Mouse (Mus musculus) adrenal gland, postnatal 25 days (tissue): ENCODE results near the gene Spout1. TPM values are rescaled to one million over a fixed set of nuclear protein-coding genes. Genes with fewer than 3 reads are reported as not detected.

Experiments used
- DNase-seq: peaks from one replicate; pipeline ENCODE4 v3.0.0; 2021; ENCODE audit warnings: mixed read lengths
- long read RNA-seq: library from polyadenylated mRNA; stranded (forward); transcript quantifications from one replicate; pipeline ENCODE4 v2.0.0, GENCODE M21; 2021
- total RNA-seq: library from RNA; stranded (reverse); gene quantifications from 2 replicates; pipeline ENCODE4 v1.2.3, GENCODE M21; 2021

Gene Spout1
- total RNA-seq: 25.9 and 28.7 TPM in 2 replicates
- long read RNA-seq, transcript Spout1-201 (12 exons, 1,805 nt): major isoform, 38 of 49 reads
- long read RNA-seq, partial matches to known transcripts: 2 of 49 reads
- long read RNA-seq, other reads (novel, unspliced or antisense): 7 of 49 reads

- DNase-seq: peak; percentile 95
Measured at GRCm38 (mm10) chr2:30177700-30178675, at the start of gene Spout1. TSS of gene Spout1 (minus strand) at chr2:30178459.

DNA sequence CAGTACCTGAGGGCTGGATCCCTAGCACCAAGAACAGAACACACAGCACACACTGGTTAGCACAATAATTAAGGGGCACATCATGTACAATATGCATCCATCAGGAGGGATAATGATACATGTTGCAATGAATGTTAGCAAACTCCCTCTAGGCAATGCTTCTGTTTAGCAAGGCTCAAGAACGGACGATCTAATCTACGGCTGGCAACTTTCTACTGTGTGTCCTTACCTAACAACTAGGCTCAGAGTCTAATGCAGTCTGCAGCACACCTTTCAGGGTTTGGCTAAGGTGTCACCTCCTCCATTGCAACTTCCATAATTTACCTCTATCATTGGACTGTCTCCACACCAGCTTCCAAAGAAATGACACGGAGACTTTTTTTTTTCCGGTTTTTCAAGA, 38.0 kb upstream of the Spout1 start:
- no peak for DNase-seq

- no peak for DNase-seq
Measured at GRCm38 (mm10) chr2:30215493-30215892, 37.2 kb upstream of the Spout1 start.

DNA sequence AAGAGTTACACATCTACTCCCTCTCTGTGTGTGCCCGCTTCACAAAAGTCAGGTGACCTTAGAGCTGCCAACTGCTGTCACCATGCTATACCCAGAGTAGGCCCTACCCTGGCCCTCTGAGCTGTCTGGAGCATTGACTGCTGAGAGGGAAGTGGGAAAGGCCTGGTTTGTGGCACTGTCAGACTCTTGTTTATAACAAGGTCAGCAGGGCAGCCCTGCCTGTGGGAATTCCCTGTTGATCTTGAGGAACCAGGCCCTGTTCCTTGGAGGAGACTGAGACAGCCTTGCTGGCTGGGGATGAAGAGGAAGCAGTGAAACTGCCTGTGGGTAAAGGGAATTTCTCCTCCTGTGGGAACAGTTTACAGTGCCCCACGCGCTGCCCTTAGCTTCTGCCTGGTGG, 36.5 kb upstream of the Spout1 start:
- no peak for DNase-seq

GRCm38 (mm10) chr2:30212951-30213350, 34.7 kb upstream of the Spout1 start:
- no peak for DNase-seq

GRCm38 (mm10) chr2:30212169-30212545, 33.9 kb upstream of the Spout1 start:
- DNase-seq: no peak

GRCm38 (mm10) chr2:30211408-30212168, 33.3 kb upstream of the Spout1 start:
- DNase-seq: no peak

GRCm38 (mm10) chr2:30207886-30208285, 29.6 kb upstream of the Spout1 start:
- DNase-seq: no peak

GRCm38 (mm10) chr2:30207401-30207800, 29.1 kb upstream of the Spout1 start:
- DNase-seq: no peak

GRCm38 (mm10) chr2:30205629-30206357, 27.5 kb upstream of the Spout1 start, which contains the start of gene Kyat1:
TSS of gene Kyat1 (minus strand) at chr2:30205847.
- peak; percentile 92 for DNase-seq

DNA sequence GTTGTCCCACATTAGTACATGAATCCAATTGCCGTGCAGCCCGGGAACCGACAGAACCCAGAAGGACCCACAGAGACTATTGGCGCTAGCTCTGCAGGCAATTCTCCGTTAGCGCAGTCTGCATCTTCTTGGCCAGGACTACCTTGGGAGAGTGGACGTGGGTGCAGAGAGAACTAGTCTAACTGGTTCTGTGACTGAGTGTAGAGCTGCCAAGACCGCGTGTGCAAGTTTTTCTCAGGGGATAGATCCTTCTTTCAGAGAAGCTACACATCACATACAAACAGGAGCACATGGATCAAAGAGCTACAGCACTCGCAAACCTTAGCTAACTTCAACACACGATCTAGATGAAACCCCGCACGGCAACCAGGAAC, 27.0 kb upstream of the Spout1 start:
- peak; percentile 24 for DNase-seq

DNA sequence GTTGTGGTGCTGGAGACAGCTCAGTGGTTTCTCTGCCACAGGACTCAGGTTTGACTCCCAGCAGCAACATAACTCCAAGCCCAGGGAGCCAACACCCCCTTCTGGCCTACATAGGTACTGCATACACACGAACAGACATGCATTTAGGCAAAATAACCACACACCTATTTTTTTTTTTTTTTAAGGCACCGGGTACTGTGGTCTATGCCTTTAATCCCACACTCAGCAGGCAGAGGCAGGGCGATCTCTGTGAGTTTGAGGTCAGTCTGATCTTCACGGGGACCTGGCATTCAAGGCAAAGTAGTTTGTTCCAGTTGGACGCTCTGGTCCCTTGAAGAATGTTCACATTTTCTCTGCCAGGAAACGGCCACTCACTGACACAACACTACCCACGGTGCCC, 25.2 kb upstream of the Spout1 start:
- no peak for DNase-seq

GRCm38 (mm10) chr2:30200388-30200925, 22.2 kb upstream of the Spout1 start:
- DNase-seq: no peak

GRCm38 (mm10) chr2:30199984-30200383, 21.7 kb upstream of the Spout1 start:
- no peak for DNase-seq

DNA sequence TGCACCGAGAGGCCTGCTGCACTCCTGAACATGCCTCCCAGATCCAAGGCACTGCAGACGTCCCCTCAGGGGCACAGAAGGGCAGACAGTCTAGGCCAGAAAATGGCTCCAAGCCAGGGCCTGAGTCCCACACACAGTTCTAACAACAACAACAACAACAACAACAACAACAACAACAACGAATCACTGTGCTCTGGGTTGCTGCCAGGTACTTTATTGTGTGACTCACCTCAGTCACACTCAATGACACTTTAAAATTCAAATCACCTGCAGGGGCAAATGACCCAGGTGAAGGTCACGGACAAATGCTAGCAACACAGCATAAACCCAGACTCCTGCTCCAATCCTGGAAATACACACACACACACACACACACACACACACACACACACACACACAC, 19.8 kb upstream of the Spout1 start:
- no peak for DNase-seq

GRCm38 (mm10) chr2:30194656-30195055, 16.4 kb upstream of the Spout1 start:
- no peak for DNase-seq

GRCm38 (mm10) chr2:30191790-30192580, 13.7 kb upstream of the Spout1 start:
- no peak for DNase-seq

- DNase-seq: no peak
Measured at GRCm38 (mm10) chr2:30185681-30186080, 7.4 kb upstream of the Spout1 start.

DNA sequence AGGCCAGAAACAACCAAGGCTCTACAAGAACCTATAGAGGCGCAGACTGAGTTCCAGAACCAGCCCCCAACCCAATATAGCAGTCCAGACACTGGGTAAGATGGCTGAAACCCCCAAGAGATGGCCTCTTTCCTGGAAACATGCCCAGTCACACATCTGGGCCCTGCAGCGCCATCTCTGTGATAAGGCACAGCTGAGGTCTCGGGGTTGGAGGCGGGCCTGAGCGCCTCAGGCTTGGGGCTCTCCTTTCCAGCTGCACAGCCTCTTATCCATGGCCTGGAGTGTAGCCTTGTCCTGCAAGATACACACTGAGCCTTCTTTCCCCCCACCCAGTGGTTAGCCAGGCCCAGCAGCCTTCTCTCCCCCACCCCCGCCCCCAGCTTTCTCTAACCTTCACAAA, 7.0 kb upstream of the Spout1 start:
- no peak for DNase-seq

DNA sequence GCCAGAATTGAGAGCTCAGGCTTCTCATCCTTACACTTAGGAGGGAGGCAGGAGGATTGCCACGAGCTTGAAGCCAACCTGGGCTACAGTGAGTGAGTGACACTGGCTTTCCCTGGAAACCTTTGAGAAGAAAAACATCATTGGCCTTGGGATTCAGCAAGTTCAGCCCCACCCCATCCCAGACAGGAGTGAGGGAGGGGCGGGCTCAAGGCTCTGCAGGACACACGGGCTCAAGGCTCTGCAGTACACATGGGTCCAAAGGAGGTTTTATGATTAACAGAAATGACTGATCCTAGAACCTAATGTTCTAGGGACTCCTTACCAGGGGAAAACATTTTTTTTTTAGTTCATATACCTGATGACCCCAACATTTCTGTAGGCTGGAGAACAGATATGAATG, 5.5 kb upstream of the Spout1 start:
- DNase-seq: no peak

DNA sequence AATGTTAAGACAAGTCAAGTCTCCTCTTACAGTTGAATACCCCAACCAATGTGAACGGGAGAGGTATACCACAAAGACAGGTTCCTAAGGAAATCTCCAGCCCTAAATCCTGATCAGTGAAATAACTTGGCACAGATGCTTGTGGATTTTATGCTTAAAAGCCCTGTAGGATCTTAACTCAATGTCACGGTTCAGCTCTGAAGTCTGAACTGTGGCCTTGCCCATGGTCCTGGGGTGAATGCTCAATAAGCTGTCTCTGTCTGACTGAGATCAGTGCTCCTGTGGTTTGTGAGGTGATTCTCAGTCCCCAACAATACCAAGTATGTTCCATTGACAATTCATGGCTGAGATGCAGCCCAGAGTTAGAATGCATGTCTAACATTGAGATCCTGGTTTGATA, 4.2 kb upstream of the Spout1 start:
- no peak for DNase-seq
